Mouse (Mus musculus) embryo, embryonic 11 days (tissue): Measurements from ENCODE around the gene Gm11639.
A peak's percentile ranks its signal among the peaks of the same experiment; 100 is the strongest.
"Not testable (repeated sequence)": the region's sequence is repeated elsewhere in the genome, so short reads cannot be mapped to it uniquely, and the experiment has no call there.

Experiments
- DNase-seq: peaks from one replicate; pipeline ENCODE4 v3.0.0-alpha.2; 2015

Gene Gm11639

DNA sequence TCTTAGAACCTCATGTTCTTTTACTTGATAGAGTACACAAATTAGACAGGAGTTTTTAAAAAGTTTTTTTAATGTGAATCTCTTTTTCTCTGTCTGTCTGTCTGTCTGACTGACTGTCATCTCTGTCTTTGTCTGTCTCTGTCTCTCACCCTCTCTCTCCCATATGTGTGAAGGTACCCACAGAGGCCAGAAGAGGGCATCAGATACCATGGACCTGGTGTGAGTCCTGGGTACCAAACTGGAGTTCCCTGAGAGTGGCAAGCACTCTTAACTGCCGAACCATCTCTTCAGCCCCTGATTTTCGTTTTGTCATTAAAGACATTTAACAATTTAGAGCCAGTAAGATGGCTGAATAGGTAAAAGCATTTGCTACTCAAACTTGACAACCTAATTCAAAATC, 21.6 kb downstream of the Gm11639 start:
- no peak for DNase-seq

DNA sequence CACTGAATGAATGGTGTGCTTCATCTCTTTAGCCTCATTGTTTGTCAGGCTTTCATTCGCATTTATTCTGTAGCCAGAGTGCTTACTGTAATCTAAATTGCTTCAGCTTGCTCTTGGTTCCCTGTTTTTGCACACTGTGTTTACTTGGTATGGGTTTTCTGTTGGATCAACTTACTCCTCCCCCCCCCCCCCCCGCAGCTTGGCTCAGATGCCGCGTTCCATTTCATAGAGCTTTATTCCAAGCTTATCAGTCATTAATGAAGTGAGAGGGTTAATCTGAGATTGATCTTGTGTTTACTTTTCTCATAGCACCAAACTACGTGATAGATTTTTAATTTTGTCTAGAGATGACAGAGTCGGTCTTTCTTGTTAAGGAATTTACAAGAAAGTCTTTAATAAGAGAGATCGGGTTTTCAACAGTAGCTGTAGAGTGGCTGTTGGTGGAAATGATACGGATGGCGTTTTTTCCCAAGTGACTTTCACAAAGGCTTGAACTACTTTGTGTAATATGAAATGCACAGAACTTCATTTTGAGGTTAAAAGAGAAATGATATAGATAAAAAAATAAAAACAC, 59.6 kb downstream of the Gm11639 start:
- DNase-seq = no peak

DNA sequence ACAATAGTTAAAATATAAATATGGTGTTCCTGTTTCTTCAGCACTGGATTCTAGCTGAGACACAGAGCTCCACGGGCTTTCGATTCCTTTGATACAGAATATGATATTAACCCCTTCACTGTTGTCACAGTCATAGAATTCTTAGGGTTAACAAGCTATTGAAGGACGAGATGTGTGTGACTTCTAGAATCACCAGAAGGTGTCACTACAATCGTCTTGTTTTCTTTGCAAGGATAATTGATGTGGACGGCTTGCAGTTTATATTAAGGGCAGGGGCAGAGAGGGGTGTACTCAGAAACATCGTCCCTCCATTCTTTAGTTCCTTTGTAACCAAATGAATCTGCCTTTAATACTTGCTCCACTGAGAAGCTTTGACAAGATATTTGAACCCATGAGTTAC, 80.3 kb downstream of the Gm11639 start:
- no peak for DNase-seq

DNA sequence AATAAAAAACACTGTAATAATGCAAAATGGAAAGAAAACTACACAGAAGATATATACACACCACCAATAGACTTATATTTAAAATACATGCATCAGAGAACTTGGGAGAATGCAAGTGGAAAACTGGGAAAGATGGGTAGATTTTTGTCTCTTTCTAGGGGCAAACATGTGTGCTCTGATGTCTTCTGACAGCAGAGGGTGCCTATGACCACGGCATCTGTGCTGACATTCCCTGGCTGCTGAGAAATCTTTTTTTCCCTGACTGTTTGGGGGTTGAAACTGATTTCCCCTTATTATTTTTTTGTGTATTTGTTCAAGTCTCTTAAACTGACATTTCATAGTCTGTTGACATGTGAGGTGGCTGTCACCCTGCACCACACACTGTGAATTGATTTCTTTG, 81.6 kb downstream of the Gm11639 start:
- no peak for DNase-seq

DNA sequence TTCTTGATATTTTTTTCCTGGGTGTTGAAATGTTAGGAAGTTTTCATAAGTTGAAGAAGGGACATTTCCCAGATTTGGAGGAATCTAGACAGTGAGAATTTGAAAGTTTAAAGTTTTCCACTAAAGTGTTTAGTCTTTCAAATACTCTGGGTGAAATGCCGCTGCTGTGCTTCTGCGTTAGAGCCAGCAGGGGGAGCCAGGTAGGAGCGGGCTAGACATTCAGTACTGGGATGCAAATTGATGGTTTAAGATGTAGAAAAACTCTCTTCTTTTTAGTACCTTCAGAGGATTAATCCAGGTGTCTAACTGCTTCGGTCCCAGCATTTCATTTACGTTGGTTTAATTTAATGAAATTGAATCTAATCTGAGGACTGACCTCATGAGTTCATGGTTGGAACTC, 82.6 kb downstream of the Gm11639 start:
- DNase-seq = peak; percentile 50

- no peak for DNase-seq
Measured at GRCm38 (mm10) chr11:104778796-104779195, 93.3 kb downstream of the Gm11639 start.

DNA sequence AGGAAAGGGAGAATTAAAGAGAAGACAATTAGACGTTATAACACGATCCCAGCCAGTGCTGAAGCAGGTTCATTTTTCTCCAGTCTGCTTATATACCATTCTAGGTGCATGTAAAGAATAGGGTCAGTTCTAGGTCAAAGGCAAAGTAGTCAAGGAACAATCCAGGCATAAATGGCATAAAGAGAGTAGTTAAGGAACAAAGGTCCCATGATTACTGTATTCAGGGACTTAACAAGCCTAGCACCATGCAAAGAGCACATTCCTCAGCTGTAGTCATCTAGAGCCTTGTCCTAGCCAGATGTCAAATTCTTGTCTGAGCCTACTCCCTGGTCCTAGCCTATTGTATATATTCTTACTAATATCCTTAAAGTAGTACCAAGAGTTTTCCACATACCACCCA, 259.2 kb downstream of the Gm11639 start:
- DNase-seq = no peak

- DNase-seq = no peak
Measured at GRCm38 (mm10) chr11:104952349-104952748, 266.8 kb downstream of the Gm11639 start.

DNA sequence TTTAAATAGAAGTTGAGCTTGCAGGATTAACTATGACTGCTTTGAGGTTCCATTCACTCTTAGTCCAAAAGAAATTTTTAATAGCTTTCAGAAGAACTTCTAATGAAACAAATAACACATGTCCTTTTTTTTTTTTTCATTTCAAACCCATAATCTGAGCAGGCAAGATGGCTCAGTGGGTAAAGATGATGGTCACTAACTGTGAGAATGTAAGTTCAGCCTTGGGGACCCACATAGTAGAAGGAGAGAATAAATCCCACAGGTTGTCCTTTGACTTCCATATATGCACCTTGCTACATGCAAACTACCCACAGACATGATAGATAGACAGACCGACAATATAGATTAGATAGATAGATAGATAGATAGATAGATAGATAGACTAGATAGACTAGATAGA, 282.4 kb downstream of the Gm11639 start:
- DNase-seq = no peak

- no peak for DNase-seq
Measured at GRCm38 (mm10) chr11:104968388-104968787, 282.9 kb downstream of the Gm11639 start.

GRCm38 (mm10) chr11:104971322-104971721, 285.8 kb downstream of the Gm11639 start:
- DNase-seq = no peak

DNA sequence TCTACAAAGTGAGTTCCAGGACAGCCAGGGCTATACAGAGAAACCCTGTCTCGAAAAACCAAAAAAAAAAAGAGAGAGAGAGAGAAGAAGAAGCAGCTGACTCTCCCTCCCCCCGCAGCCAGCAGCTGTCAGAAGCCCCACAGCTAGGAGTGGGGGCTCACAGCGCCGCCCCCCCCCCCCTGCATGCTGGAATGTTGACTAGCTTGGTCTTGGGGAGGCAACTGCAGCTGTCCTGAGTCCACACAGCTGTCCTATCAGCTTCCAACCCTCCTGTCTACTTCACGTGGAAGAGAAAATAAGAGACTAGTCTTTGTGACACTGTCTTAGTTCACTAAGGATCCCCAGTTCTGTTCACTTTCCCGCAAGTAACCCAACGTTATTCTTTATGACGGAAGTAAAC, 287.0 kb downstream of the Gm11639 start:
- DNase-seq = no peak

DNA sequence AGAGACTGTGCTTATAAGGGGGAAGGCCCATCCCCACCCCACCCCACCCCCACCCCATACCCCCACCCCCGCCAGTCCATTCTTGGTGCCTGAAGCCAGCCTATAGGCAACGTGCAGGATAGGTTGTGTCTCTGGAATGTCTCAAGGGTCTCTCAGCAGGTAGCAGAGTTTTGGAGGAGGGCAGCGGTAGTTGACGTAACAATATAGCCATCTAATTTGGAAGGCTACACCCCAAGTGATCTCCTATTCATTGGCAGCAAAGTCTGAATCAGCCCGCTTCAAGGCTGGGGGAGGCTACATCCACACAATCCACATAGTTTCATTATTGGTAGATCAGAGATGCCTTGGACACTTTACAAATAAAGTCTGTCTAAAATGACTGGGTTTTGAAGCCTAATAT, 292.5 kb downstream of the Gm11639 start:
- DNase-seq = no peak

GRCm38 (mm10) chr11:104981342-104982055, 296.0 kb downstream of the Gm11639 start:
- no peak for DNase-seq

- no peak for DNase-seq
Measured at GRCm38 (mm10) chr11:105009232-105009631, 323.7 kb downstream of the Gm11639 start.

DNA sequence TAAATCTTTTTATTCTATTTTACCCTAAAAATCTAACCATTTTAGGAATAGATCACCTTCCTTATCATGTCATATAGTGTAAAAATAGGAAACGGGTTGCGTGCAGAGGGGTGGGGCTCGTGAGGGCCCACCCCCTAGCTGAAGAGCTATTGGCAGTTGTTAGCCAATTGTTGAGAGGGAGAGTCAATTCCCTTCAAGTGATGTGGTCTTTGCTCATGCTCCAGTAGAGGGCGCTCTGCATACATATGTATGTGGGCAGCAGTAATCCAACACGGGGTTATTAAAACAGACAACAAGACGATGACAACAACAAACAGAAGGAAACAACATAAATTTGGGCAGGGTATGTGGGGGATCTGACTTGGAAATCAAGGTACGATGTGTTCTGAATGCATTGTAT, 335.6 kb downstream of the Gm11639 start:
- DNase-seq = peak; percentile 40

DNA sequence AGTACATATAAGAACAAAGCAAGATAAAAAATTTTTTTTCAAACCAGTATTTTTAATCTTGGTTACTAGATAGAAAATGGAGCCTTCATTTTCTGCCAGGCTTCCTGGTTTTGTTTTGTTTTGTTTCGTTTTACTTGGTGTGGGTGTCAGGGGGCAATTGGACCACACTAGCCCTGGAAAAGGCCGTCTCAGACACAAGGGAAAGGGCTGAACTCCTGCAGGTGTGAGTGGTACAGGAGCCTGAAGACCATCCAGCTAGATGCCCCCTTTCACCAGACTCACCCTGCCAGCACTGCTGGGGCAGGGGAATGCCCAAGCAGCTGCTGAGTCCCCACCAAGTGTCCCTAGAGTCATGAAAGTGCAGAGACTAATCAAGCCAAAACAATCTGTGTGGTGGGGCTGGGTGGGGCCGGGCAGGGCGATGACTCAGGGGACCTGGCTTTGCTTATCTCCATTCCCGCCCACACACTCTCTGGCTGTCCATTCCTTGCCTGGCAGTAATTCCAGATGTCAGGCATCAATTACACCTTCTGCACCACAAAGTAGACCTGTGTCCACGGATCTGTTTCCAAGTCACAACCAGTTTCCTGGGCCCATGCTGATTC, 343.3 kb downstream of the Gm11639 start:
- DNase-seq = no peak

GRCm38 (mm10) chr11:105029525-105029924, 344.0 kb downstream of the Gm11639 start:
- no peak for DNase-seq

GRCm38 (mm10) chr11:105030229-105030628, 344.7 kb downstream of the Gm11639 start:
- no peak for DNase-seq

DNA sequence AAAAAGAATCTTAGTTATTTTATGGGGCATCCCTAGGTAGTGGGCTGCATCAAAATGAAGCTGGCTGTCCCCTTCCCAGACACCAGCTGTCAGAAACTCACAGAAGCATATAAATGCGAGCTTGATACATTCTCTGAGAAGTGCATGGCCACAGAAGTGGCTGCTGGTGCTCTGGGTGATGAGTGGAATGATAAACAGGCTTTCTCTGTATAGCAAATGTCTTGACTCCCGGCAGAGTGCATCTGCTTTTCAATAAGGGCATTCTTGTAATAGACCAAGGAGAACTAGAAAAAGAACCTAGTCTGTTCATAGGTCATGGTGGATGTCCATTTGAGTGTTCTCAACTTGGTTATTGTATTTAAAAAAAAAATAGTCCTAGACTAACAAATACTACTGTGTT, 345.6 kb downstream of the Gm11639 start:
- no peak for DNase-seq

DNA sequence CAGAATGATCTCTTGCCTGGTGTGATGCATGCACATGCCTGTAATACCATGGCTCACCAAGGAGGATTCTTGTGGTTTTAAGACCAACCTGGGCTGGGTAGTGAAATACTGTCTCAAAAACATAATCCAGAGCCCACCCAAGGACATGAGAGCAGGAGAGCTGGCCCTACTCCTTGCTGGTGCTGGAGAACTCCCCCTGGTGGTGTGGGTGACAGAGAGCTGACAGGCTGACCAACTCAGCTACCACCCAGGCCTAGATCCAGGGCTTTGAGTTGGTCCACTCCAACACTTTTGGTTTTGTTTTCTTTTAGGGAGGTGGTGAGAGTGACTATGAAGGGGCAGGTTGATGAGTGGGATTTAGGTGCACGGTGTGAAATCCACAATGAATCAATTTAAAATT, 349.6 kb downstream of the Gm11639 start:
- no peak for DNase-seq

DNA sequence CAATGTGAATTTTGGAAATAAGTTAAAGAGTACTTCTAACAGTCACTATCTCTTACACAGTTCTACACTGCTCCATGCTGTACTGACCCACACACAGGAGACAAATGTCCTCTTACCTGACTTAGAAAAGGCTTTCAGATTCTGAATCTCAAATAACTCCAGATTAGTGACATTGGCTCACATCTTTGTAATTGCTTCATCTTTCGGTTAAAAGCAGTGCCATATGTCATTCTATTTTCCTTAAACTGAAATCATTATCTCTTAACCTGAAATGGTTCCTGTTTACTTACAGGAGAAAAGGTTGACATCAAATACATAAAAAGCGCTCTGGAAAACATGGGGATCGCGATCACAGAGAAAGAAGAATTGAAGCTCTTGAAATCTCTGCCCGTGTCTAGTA, 377.8 kb downstream of the Gm11639 start, which contains the start of gene Efcab3:
Gene Efcab3, plus strand, starts transcription at position 301 of the 400 bp plus-strand sequence.
- no peak for DNase-seq

- not testable (repeated sequence) for DNase-seq
Measured at GRCm38 (mm10) chr11:105112448-105112847, 426.9 kb downstream of the Gm11639 start.

GRCm38 (mm10) chr11:105117814-105118213, 432.3 kb downstream of the Gm11639 start:
- no peak for DNase-seq
